Mouse (Mus musculus): ENCODE measurements at regions not wholly inside any gene's neighbourhood (a gene's known extent, or its start where the extent isn't known, plus 50 kb on each side); places are given as distances from the start of the nearest gene placed in this dataset.

GRCm38 (mm10) chr1:121188895-121189294 lies 143.5 kb downstream of the Insig2 start:
- no peaks in the 10 kb centered on the region for H3K9me3 ChIP-seq (replicated peaks; ENCODE audit: control insufficient read depth, low read length)
- no peaks in the 10 kb centered on the region for H3K36me3 ChIP-seq (ENCODE audit: control insufficient read depth, insufficient read depth, low read length)
- no peak for ATAC-seq (replicated peaks; ENCODE audit: insufficient number of reproducible peaks, low FRiP score, low TSS enrichment)
- H3K27ac ChIP-seq (ENCODE audit: low read depth, low read length), result no peak overlapping the region
- WGBS (ENCODE audit: insufficient replicate concordance), result 34% methylated on average over 2 of the region's 2 CpGs
- H3K27me3 ChIP-seq (ENCODE audit: control insufficient read depth, insufficient read depth, low read length), result no peaks in the 10 kb centered on the region
- H3K9ac ChIP-seq (ENCODE audit: low read depth, low read length), result no peak overlapping the region
- no peak overlapping the region for H3K4me3 ChIP-seq (ENCODE audit: low read depth, low read length)
- no peak overlapping the region for H3K4me2 ChIP-seq
- no peaks in the 10 kb centered on the region for H3K4me1 ChIP-seq (ENCODE audit: control insufficient read depth, insufficient read depth, low read length)

DNA sequence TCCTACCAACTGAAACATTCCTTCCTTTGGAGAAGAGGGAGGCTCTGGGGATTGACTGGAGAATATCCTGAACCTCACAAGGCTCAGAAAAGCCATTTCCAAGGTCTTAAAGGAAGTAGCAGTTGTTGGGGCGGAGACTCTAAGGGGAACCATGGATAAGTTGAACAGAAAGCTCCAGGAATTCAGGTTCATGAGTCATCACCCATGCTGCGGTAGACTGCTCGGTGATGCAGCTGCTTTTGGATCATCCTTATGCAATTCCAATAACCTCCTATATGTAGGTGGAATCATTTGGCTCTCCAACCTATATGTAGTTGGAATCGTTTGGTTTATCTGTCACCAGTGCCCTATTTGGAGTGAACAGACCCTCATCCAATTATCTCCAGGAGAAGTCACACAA lies 137.6 kb downstream of the Insig2 start:
- no peaks in the 10 kb centered on the region for H3K27me3 ChIP-seq (ENCODE audit: control insufficient read depth, insufficient read depth, low read length)
- H3K4me2 ChIP-seq, result no peak overlapping the region
- ATAC-seq (replicated peaks; ENCODE audit: insufficient number of reproducible peaks, low FRiP score, low TSS enrichment), result no peak
- H3K27ac ChIP-seq (ENCODE audit: low read depth, low read length), result no peak overlapping the region
- 82% methylated on average over 4 of the region's 4 CpGs for WGBS (ENCODE audit: insufficient replicate concordance)
- H3K4me3 ChIP-seq (ENCODE audit: low read depth, low read length), result no peak overlapping the region
- H3K9ac ChIP-seq (ENCODE audit: low read depth, low read length), result no peak overlapping the region
- no peaks in the 10 kb centered on the region for H3K9me3 ChIP-seq (replicated peaks; ENCODE audit: control insufficient read depth, low read length)
- H3K36me3 ChIP-seq (ENCODE audit: control insufficient read depth, insufficient read depth, low read length), result no peaks in the 10 kb centered on the region
- H3K4me1 ChIP-seq (ENCODE audit: control insufficient read depth, insufficient read depth, low read length), result no peaks in the 10 kb centered on the region

DNA sequence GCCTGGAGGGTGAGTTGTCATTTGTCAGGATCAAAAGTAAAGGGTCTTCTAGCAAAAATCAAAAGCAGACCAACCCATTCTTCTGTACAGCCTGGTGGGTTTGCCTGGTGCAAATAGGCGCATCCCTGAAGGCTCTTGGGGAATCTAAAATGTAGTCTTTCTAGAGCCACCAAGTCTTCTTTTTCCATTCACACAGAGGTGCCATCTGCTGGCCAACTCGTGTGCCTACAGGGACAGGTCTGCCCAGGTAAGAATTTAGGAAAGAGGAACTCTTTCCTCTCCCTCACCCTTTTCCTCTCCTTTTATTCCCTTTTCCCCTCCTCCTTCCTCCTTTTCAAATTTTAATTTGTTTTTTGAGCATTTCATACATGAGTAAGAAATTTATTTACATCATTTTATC lies 116.5 kb downstream of the Insig2 start:
- no peaks in the 10 kb centered on the region for H3K4me1 ChIP-seq (ENCODE audit: control insufficient read depth, insufficient read depth, low read length)
- no peak overlapping the region for H3K9ac ChIP-seq (ENCODE audit: low read depth, low read length)
- no peak overlapping the region for H3K4me3 ChIP-seq (ENCODE audit: low read depth, low read length)
- no peak for ATAC-seq (replicated peaks; ENCODE audit: insufficient number of reproducible peaks, low FRiP score, low TSS enrichment)
- H3K4me2 ChIP-seq, result no peak overlapping the region
- no peaks in the 10 kb centered on the region for H3K36me3 ChIP-seq (ENCODE audit: control insufficient read depth, insufficient read depth, low read length)
- WGBS (ENCODE audit: insufficient replicate concordance), result 12% methylated on average over 2 of the region's 2 CpGs
- no peaks in the 10 kb centered on the region for H3K27me3 ChIP-seq (ENCODE audit: control insufficient read depth, insufficient read depth, low read length)
- H3K27ac ChIP-seq (ENCODE audit: low read depth, low read length), result no peak overlapping the region
- H3K9me3 ChIP-seq (replicated peaks; ENCODE audit: control insufficient read depth, low read length), result no peaks in the 10 kb centered on the region

GRCm38 (mm10) chr1:121224250-121224649 lies 108.1 kb downstream of the Insig2 start:
- Histone ChIP-seq H3K27me3 (ENCODE audit: control insufficient read depth, insufficient read depth, low read length) (no peaks in the 10 kb centered on the region), H3K9ac (ENCODE audit: low read depth, low read length) (no peak overlapping the region), H3K4me3 (ENCODE audit: low read depth, low read length) (no peak overlapping the region), H3K36me3 (ENCODE audit: control insufficient read depth, insufficient read depth, low read length) (no peaks in the 10 kb centered on the region), H3K27ac (ENCODE audit: low read depth, low read length) (no peak overlapping the region), H3K4me2 (no peak overlapping the region), H3K4me1 (ENCODE audit: control insufficient read depth, insufficient read depth, low read length) (no peaks in the 10 kb centered on the region), H3K9me3 (replicated peaks; ENCODE audit: control insufficient read depth, low read length) (no peaks in the 10 kb centered on the region)
- ATAC-seq (replicated peaks; ENCODE audit: insufficient number of reproducible peaks, low FRiP score, low TSS enrichment), result no peak
- 84% methylated on average over 11 of the region's 11 CpGs for WGBS (ENCODE audit: insufficient replicate concordance)

- H3K27ac ChIP-seq (ENCODE audit: low read depth, low read length), result no peak overlapping the region
- no peaks in the 10 kb centered on the region for H3K36me3 ChIP-seq (ENCODE audit: control insufficient read depth, insufficient read depth, low read length)
- peak overlapping the region; percentile 22; the same call in 1 of the 2 replicates for H3K4me2 ChIP-seq
- no peaks in the 10 kb centered on the region for H3K9me3 ChIP-seq (replicated peaks; ENCODE audit: control insufficient read depth, low read length)
- H3K4me3 ChIP-seq (ENCODE audit: low read depth, low read length), result no peak overlapping the region
- ATAC-seq (replicated peaks; ENCODE audit: insufficient number of reproducible peaks, low FRiP score, low TSS enrichment), result no peak; the same call in 1 of the 2 replicates
- H3K4me1 ChIP-seq (ENCODE audit: control insufficient read depth, insufficient read depth, low read length), result no peaks in the 10 kb centered on the region
- WGBS (ENCODE audit: insufficient replicate concordance), result 45% methylated on average over 15 of the region's 15 CpGs
- H3K27me3 ChIP-seq (ENCODE audit: control insufficient read depth, insufficient read depth, low read length), result no peaks in the 10 kb centered on the region
- no peak overlapping the region for H3K9ac ChIP-seq (ENCODE audit: low read depth, low read length)
These were observed 105.7 kb downstream of the Insig2 start for GRCm38 (mm10) chr1:121226466-121227232.

- no peaks in the 10 kb centered on the region for H3K4me1 ChIP-seq (ENCODE audit: control insufficient read depth, insufficient read depth, low read length)
- no peaks in the 10 kb centered on the region for H3K27me3 ChIP-seq (ENCODE audit: control insufficient read depth, insufficient read depth, low read length)
- H3K4me2 ChIP-seq, result no peak overlapping the region
- no peak overlapping the region for H3K4me3 ChIP-seq (ENCODE audit: low read depth, low read length)
- H3K36me3 ChIP-seq (ENCODE audit: control insufficient read depth, insufficient read depth, low read length), result no peaks in the 10 kb centered on the region
- H3K9ac ChIP-seq (ENCODE audit: low read depth, low read length), result no peak overlapping the region
- no peak for ATAC-seq (replicated peaks; ENCODE audit: insufficient number of reproducible peaks, low FRiP score, low TSS enrichment)
- H3K9me3 ChIP-seq (replicated peaks; ENCODE audit: control insufficient read depth, low read length), result no peaks in the 10 kb centered on the region
- H3K27ac ChIP-seq (ENCODE audit: low read depth, low read length), result no peak overlapping the region
- WGBS (ENCODE audit: insufficient replicate concordance), result 66% methylated on average over 6 of the region's 6 CpGs
These were observed 105.2 kb downstream of the Insig2 start for GRCm38 (mm10) chr1:121227233-121227594.

- ATAC-seq (replicated peaks; ENCODE audit: insufficient number of reproducible peaks, low FRiP score, low TSS enrichment), result 0 out of 2 replicates have a peak, but pooled peaks have one; percentile 26
- Histone ChIP-seq H3K9ac (ENCODE audit: low read depth, low read length) (no peak overlapping the region), H3K36me3 (ENCODE audit: control insufficient read depth, insufficient read depth, low read length) (no peaks in the 10 kb centered on the region), H3K4me2 (no peak overlapping the region), H3K4me1 (ENCODE audit: control insufficient read depth, insufficient read depth, low read length) (no peaks in the 10 kb centered on the region), H3K9me3 (replicated peaks; ENCODE audit: control insufficient read depth, low read length) (no peaks in the 10 kb centered on the region), H3K27ac (ENCODE audit: low read depth, low read length) (no peak overlapping the region), H3K4me3 (ENCODE audit: low read depth, low read length) (no peak overlapping the region), H3K27me3 (ENCODE audit: control insufficient read depth, insufficient read depth, low read length) (no peaks in the 10 kb centered on the region)
- WGBS (ENCODE audit: insufficient replicate concordance), result 40% methylated on average over 6 of the region's 6 CpGs
These were observed 88.8 kb downstream of the Insig2 start for GRCm38 (mm10) chr1:121243576-121243975.

DNA sequence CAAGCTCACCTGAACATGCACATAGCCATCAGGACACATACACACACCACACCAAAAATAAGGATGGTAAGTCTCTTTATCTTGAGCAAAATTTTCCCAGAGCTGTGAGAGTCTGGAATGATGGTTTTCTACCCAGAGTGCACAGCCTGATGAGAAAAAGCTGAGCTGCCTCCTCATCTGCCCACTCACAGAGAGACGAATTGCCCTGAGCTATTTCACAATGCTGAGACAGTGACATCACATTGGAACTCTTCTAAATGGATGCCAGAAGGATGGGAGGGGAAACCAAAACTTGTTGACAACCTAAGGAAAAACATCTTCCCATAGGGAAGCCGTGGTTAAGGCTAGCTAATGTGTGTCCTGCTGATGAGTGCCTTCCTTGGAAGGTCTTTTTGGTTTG lies 84.8 kb downstream of the Insig2 start:
- no peaks in the 10 kb centered on the region for H3K9me3 ChIP-seq (replicated peaks; ENCODE audit: control insufficient read depth, low read length)
- H3K4me1 ChIP-seq (ENCODE audit: control insufficient read depth, insufficient read depth, low read length), result no peaks in the 10 kb centered on the region
- no peak overlapping the region for H3K27ac ChIP-seq (ENCODE audit: low read depth, low read length)
- no peak overlapping the region for H3K9ac ChIP-seq (ENCODE audit: low read depth, low read length)
- H3K36me3 ChIP-seq (ENCODE audit: control insufficient read depth, insufficient read depth, low read length), result no peaks in the 10 kb centered on the region
- no peak overlapping the region for H3K4me2 ChIP-seq
- no peak overlapping the region for H3K4me3 ChIP-seq (ENCODE audit: low read depth, low read length)
- 47% methylated on average over 2 of the region's 2 CpGs for WGBS (ENCODE audit: insufficient replicate concordance)
- ATAC-seq (replicated peaks; ENCODE audit: insufficient number of reproducible peaks, low FRiP score, low TSS enrichment), result no peak
- no peaks in the 10 kb centered on the region for H3K27me3 ChIP-seq (ENCODE audit: control insufficient read depth, insufficient read depth, low read length)

- WGBS (ENCODE audit: insufficient replicate concordance), result 47% methylated on average over 1 of the region's 1 CpGs
- H3K36me3 ChIP-seq (ENCODE audit: control insufficient read depth, insufficient read depth, low read length), result no peaks in the 10 kb centered on the region
- no peak for ATAC-seq (replicated peaks; ENCODE audit: insufficient number of reproducible peaks, low FRiP score, low TSS enrichment)
- no peaks in the 10 kb centered on the region for H3K9me3 ChIP-seq (replicated peaks; ENCODE audit: control insufficient read depth, low read length)
- no peak overlapping the region for H3K27ac ChIP-seq (ENCODE audit: low read depth, low read length)
- H3K9ac ChIP-seq (ENCODE audit: low read depth, low read length), result no peak overlapping the region
- H3K4me3 ChIP-seq (ENCODE audit: low read depth, low read length), result no peak overlapping the region
- H3K4me1 ChIP-seq (ENCODE audit: control insufficient read depth, insufficient read depth, low read length), result no peaks in the 10 kb centered on the region
- no peak overlapping the region for H3K4me2 ChIP-seq
- no peaks in the 10 kb centered on the region for H3K27me3 ChIP-seq (ENCODE audit: control insufficient read depth, insufficient read depth, low read length)
These were observed 83.3 kb downstream of the Insig2 start for GRCm38 (mm10) chr1:121249081-121249480.
